Mouse (Mus musculus) liver, postnatal 0 days (tissue): ENCODE measurements around the gene Mapk7.

ENCODE experiments used
- CTCF ChIP-seq: sonication (generic); IDR thresholded peaks from 2 replicates; pipeline ENCODE4 v1.5.1; 2016; ENCODE audit warnings: antibody characterized with exemption, low read depth
- EP300 ChIP-seq: IDR thresholded peaks from 2 replicates; pipeline ENCODE4 v1.6.1; 2016; ENCODE audit warnings: antibody characterized with exemption, low read depth, mild to moderate bottlenecking

GRCm38 (mm10) chr11:61487936-61488335 is 6.3 kb downstream of the Mapk7 start:
- TF ChIP-seq CTCF = no peak
- no peak for TF ChIP-seq EP300
